Mouse (Mus musculus): ENCODE data around the gene Eid2. TPM values are rescaled to one million over a fixed set of nuclear protein-coding genes. Genes with fewer than 3 reads are reported as not detected.
A peak's percentile ranks its signal among the peaks of the same experiment; 100 is the strongest.

Gene Eid2
- total and polyA plus RNA-seq, 3 experiments = not detected

- H3K9ac ChIP-seq (ENCODE audit: control insufficient read depth, low read depth, low read length, poor library complexity, severe bottlenecking) = peak overlapping the region; percentile 87
- no peaks in the 10 kb centered on the region for H3K4me1 ChIP-seq (ENCODE audit: control insufficient read depth in 1 of 2, insufficient read depth in 2 of 2, low read length in 2 of 2)
- peaks cover 1 to 5% of the 10 kb centered on the region in 2 experiments; a peak in 3 of 4 replicates for H3K36me3 ChIP-seq (ENCODE audit: control insufficient read depth in 1 of 2, insufficient read depth in 2 of 2, low read length in 2 of 2)
- H3K27me3 ChIP-seq (ENCODE audit: control insufficient read depth in 1 of 2, insufficient read depth in 2 of 2, low read length in 2 of 2) = no peaks in the 10 kb centered on the region
- no peak for DNase-seq (ENCODE audit: low read depth, low spot score)
- TF ChIP-seq KAT2A (conservative IDR thresholded peaks at IDR 0.05; ENCODE audit: low read depth, low read length) = no peak
- 0 out of 2 replicates have a peak, but pooled peaks have one; percentile 43 for TF ChIP-seq MAZ (IDR thresholded peaks at IDR 0.05; ENCODE audit: low read depth, low read length)
- TF ChIP-seq BHLHE40 (IDR thresholded peaks at IDR 0.05; ENCODE audit: borderline replicate concordance, low read depth, low read length) = no peak
- no peak for TF ChIP-seq ZMIZ1 (IDR thresholded peaks at IDR 0.05; ENCODE audit: low read depth, low read length)
- TF ChIP-seq ETS1 (IDR thresholded peaks at IDR 0.05; ENCODE audit: low read depth, low read length) = no peak
- TF ChIP-seq TBP (IDR thresholded peaks at IDR 0.05; ENCODE audit: low read depth, low read length) = no peak
- TF ChIP-seq SIN3A (IDR thresholded peaks at IDR 0.05; ENCODE audit: low read length) = no peak
- TF ChIP-seq ZNF384 (IDR thresholded peaks at IDR 0.05; ENCODE audit: low read depth, low read length) = no peak
- no peak for TF ChIP-seq CTCF (IDR thresholded peaks at IDR 0.05 in 2 of 3, conservative IDR thresholded peaks at IDR 0.05 in 1 of 3; ENCODE audit: control insufficient read depth in 1 of 3, insufficient read depth in 1 of 3, low read depth in 2 of 3, low read length in 3 of 3, poor library complexity in 1 of 3, severe bottlenecking in 1 of 3)
- no peak for TF ChIP-seq E2F4 (IDR thresholded peaks at IDR 0.05; ENCODE audit: borderline replicate concordance, low read depth, low read length)
- peak; percentile 2; the same call in 1 of the 2 replicates for TF ChIP-seq MYC (IDR thresholded peaks at IDR 0.05; ENCODE audit: low read depth, low read length)
- no peak for TF ChIP-seq SMC3 (IDR thresholded peaks at IDR 0.05; ENCODE audit: low read depth, low read length)
- TF ChIP-seq MYB (IDR thresholded peaks at IDR 0.05; ENCODE audit: low read depth, low read length) = no peak
- no peak for TF ChIP-seq USF1 (IDR thresholded peaks at IDR 0.05; ENCODE audit: low read depth, low read length)
- TF ChIP-seq MAFK (IDR thresholded peaks at IDR 0.05; ENCODE audit: borderline replicate concordance, low read depth, low read length) = no peak
- TF ChIP-seq RAD21 (IDR thresholded peaks at IDR 0.05; ENCODE audit: low read depth, low read length) = no peak
- TF ChIP-seq MAX (IDR thresholded peaks at IDR 0.05; ENCODE audit: low read length) = peak; percentile 76; the same call in 1 of the 2 replicates
- TF ChIP-seq USF2 (IDR thresholded peaks at IDR 0.05; ENCODE audit: borderline replicate concordance in 1 of 2, insufficient read depth in 1 of 2, low read depth in 1 of 2, low read length in 2 of 2) = no peak
- H3K9me3 ChIP-seq (replicated peaks; ENCODE audit: insufficient read depth, low read length) = no peaks in the 10 kb centered on the region
- H3K79me2 ChIP-seq (ENCODE audit: control insufficient read depth, insufficient read depth, low read length, poor library complexity) = peaks cover 11% of the 10 kb centered on the region
- peak overlapping the region; percentile 17 for H3K27ac ChIP-seq (ENCODE audit: control insufficient read depth, low read depth, low read length)
- peak overlapping the region; percentile 68 to 70 for H3K4me3 ChIP-seq (ENCODE audit: control insufficient read depth in 1 of 2, insufficient read depth in 1 of 2, low read depth in 2 of 2, low read length in 2 of 2)
These were observed 43.7 kb downstream of the Eid2 start for GRCm38 (mm10) chr7:28311151-28311925.

GRCm38 (mm10) chr7:28311926-28312543 is 44.4 kb downstream of the Eid2 start, which contains the start of gene Timm50:
Gene Timm50, minus strand, starts transcription at chr7:28312072.
- H3K36me3 ChIP-seq (ENCODE audit: control insufficient read depth in 1 of 2, insufficient read depth in 2 of 2, low read length in 2 of 2) = peaks cover under 1 to 5% of the 10 kb centered on the region in 2 experiments; a peak in 3 of 4 replicates
- TF ChIP-seq UBTF (IDR thresholded peaks at IDR 0.05; ENCODE audit: borderline replicate concordance, insufficient read depth, low read depth, low read length) (no peak), HCFC1 (IDR thresholded peaks at IDR 0.05; ENCODE audit: low read depth, low read length) (peak; percentile 91), SMC3 (IDR thresholded peaks at IDR 0.05; ENCODE audit: low read depth, low read length) (no peak), TBP (IDR thresholded peaks at IDR 0.05; ENCODE audit: low read depth, low read length) (peak; percentile 76), TAL1 (IDR thresholded peaks at IDR 0.05; ENCODE audit: low read length) (no peak), USF1 (IDR thresholded peaks at IDR 0.05; ENCODE audit: low read depth, low read length) (peak; percentile 28; the same call in 1 of the 2 replicates), CTCF (IDR thresholded peaks at IDR 0.05 in 2 of 3, conservative IDR thresholded peaks at IDR 0.05 in 1 of 3; ENCODE audit: control insufficient read depth in 1 of 3, insufficient read depth in 1 of 3, low read depth in 2 of 3, low read length in 3 of 3, poor library complexity in 1 of 3, severe bottlenecking in 1 of 3) (0 out of 6 replicates have a peak, but pooled peaks of 1 of the 3 experiments have one; percentile 2), TCF12 (IDR thresholded peaks at IDR 0.05; ENCODE audit: low read depth, low read length) (peak; percentile 74), KAT2A (conservative IDR thresholded peaks at IDR 0.05; ENCODE audit: low read depth, low read length) (no peak; the same call in 1 of the 2 replicates), NELFE (IDR thresholded peaks at IDR 0.05; ENCODE audit: low read depth, low read length) (peak; percentile 81), E2F4 (IDR thresholded peaks at IDR 0.05; ENCODE audit: borderline replicate concordance, low read depth, low read length) (peak; percentile 95), SIN3A (IDR thresholded peaks at IDR 0.05; ENCODE audit: low read length) (peak; percentile 96), POLR2AphosphoS2 (IDR thresholded peaks at IDR 0.05; ENCODE audit: low read length) (peak; percentile 50; the same call in 1 of the 2 replicates), MYC (IDR thresholded peaks at IDR 0.05; ENCODE audit: low read depth, low read length) (peak; percentile 86), BHLHE40 (IDR thresholded peaks at IDR 0.05; ENCODE audit: borderline replicate concordance, low read depth, low read length) (no peak), MXI1 (IDR thresholded peaks at IDR 0.05; ENCODE audit: low read depth, low read length) (peak; percentile 85), POLR2A (IDR thresholded peaks at IDR 0.05; ENCODE audit: control insufficient read depth in 1 of 2, insufficient read depth in 1 of 2, low read depth in 1 of 2, low read length in 2 of 2, poor library complexity in 1 of 2) (peak; percentile 87 to 92), MAX (IDR thresholded peaks at IDR 0.05; ENCODE audit: low read length) (peak; percentile 49; the same call in 1 of the 2 replicates)
- H3K27me3 ChIP-seq (ENCODE audit: control insufficient read depth in 1 of 2, insufficient read depth in 2 of 2, low read length in 2 of 2) = no peaks in the 10 kb centered on the region
- no peaks in the 10 kb centered on the region for H3K9me3 ChIP-seq (replicated peaks; ENCODE audit: insufficient read depth, low read length)
- H3K4me1 ChIP-seq (ENCODE audit: control insufficient read depth in 1 of 2, insufficient read depth in 2 of 2, low read length in 2 of 2) = no peaks in the 10 kb centered on the region
- H3K27ac ChIP-seq (ENCODE audit: control insufficient read depth, low read depth, low read length) = peak within 1 kb of the TSS; percentile 59
- peaks cover 11% of the 10 kb centered on the region for H3K79me2 ChIP-seq (ENCODE audit: control insufficient read depth, insufficient read depth, low read length, poor library complexity)
- peak within 1 kb of the TSS; percentile 87 for H3K9ac ChIP-seq (ENCODE audit: control insufficient read depth, low read depth, low read length, poor library complexity, severe bottlenecking)
- H3K4me3 ChIP-seq (ENCODE audit: control insufficient read depth in 1 of 2, insufficient read depth in 1 of 2, low read depth in 2 of 2, low read length in 2 of 2) = peak within 1 kb of the TSS; percentile 68 to 78
- peak; percentile 98 for DNase-seq (ENCODE audit: low read depth, low spot score)
